Mouse (Mus musculus) megakaryocyte, embryonic 14.5 days (primary cell): ENCODE results near the gene Ccdc130. TPM values are rescaled to one million over a fixed set of nuclear protein-coding genes. Genes with fewer than 3 reads are reported as not detected.

Experiments
- H3K27me3 ChIP-seq: replicated peaks from 2 replicates; pipeline ENCODE3; 2012; ENCODE audit warnings: inconsistent platforms
- H3K36me3 ChIP-seq: replicated peaks from 2 replicates; pipeline ENCODE3; 2012; ENCODE audit warnings: low read length, inconsistent platforms, mixed read lengths
- H3K4me1 ChIP-seq: 2 replicates; pipeline ENCODE4 v1.6.1; 2012; ENCODE audit warnings: inconsistent platforms
- H3K4me3 ChIP-seq: replicated peaks from 2 replicates; pipeline ENCODE3; 2012; ENCODE audit warnings: moderate library complexity, mild to moderate bottlenecking, inconsistent platforms
- H3K9me3 ChIP-seq: 2 replicates; pipeline ENCODE4 v1.6.1; 2012; ENCODE audit warnings: inconsistent platforms
- FLI1 ChIP-seq: IDR thresholded peaks from 2 replicates; pipeline ENCODE4 v1.6.1; 2012; ENCODE audit warnings: low read length, inconsistent platforms, mixed read lengths
- GATA1 ChIP-seq: IDR thresholded peaks from 3 replicates; pipeline ENCODE4 v1.6.1; 2012; ENCODE audit warnings: mixed read lengths, low read length, inconsistent platforms, borderline replicate concordance
- polyA plus RNA-seq: library from polyadenylated mRNA; stranded (reverse); fragments of >175 nt; gene quantifications from 2 replicates; pipeline ENCODE4 v1.2.3, GENCODE M21; 2012; ENCODE audit warnings: low replicate concordance; ENCODE audit not compliant: insufficient read depth

Ccdc130 gene
- polyA plus RNA-seq, 1 experiment = 20.9 TPM

DNA sequence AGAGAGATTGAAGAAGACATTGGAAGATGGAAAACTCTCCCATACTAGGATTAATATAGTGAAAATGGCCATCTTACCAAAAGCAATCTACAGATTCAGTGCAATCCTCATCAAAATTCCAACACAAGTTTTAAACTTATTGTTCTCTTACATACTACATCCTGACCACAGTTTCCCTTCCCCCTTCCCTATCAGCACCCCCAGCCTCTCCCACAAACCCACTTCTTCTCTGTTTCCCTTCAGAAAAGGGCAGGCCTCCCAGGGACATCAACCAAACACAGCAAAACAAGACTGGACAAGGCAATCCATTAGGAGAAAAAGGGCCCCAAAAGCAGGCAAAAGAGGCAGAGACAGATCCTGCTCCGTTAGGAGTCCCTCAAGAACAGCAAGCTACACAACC, 6.3 kb upstream of the Ccdc130 start:
- Histone ChIP-seq H3K4me3 (peak overlapping the region; percentile 68), H3K4me1 (peaks cover 71% of the 10 kb centered on the region), H3K36me3 (peaks cover 9% of the 10 kb centered on the region), H3K9me3 (no peaks in the 10 kb centered on the region), H3K27me3 (no peaks in the 10 kb centered on the region)
- TF ChIP-seq FLI1 (no peak), GATA1 (peak; percentile 51; the same call in 1 of the 3 replicates)

GRCm38 (mm10) chr8:84273968-84274367, 3.8 kb upstream of the Ccdc130 start:
- H3K4me1 ChIP-seq = peaks cover 79% of the 10 kb centered on the region
- no peak overlapping the region for H3K4me3 ChIP-seq
- peaks cover 13% of the 10 kb centered on the region for H3K36me3 ChIP-seq
- no peaks in the 10 kb centered on the region for H3K27me3 ChIP-seq
- TF ChIP-seq FLI1 (no peak), GATA1 (no peak)
- no peaks in the 10 kb centered on the region for H3K9me3 ChIP-seq

- no peaks in the 10 kb centered on the region for H3K27me3 ChIP-seq
- H3K4me1 ChIP-seq = peaks cover 86% of the 10 kb centered on the region
- H3K9me3 ChIP-seq = no peaks in the 10 kb centered on the region
- peaks cover 29% of the 10 kb centered on the region for H3K36me3 ChIP-seq
- H3K4me3 ChIP-seq = peak overlapping the region; percentile 54
- TF ChIP-seq GATA1 (no peak), FLI1 (no peak)
Measured at GRCm38 (mm10) chr8:84272302-84272701, 2.1 kb upstream of the Ccdc130 start.

- no peak for TF ChIP-seq FLI1
- no peak for TF ChIP-seq GATA1
- H3K4me1 ChIP-seq = peaks cover 67% of the 10 kb centered on the region
- H3K4me3 ChIP-seq = no peak overlapping the region
- peaks cover 86% of the 10 kb centered on the region for H3K36me3 ChIP-seq
- H3K9me3 ChIP-seq = no peaks in the 10 kb centered on the region
- no peaks in the 10 kb centered on the region for H3K27me3 ChIP-seq
Measured at GRCm38 (mm10) chr8:84261098-84261497, 9.1 kb downstream of the Ccdc130 start.

DNA sequence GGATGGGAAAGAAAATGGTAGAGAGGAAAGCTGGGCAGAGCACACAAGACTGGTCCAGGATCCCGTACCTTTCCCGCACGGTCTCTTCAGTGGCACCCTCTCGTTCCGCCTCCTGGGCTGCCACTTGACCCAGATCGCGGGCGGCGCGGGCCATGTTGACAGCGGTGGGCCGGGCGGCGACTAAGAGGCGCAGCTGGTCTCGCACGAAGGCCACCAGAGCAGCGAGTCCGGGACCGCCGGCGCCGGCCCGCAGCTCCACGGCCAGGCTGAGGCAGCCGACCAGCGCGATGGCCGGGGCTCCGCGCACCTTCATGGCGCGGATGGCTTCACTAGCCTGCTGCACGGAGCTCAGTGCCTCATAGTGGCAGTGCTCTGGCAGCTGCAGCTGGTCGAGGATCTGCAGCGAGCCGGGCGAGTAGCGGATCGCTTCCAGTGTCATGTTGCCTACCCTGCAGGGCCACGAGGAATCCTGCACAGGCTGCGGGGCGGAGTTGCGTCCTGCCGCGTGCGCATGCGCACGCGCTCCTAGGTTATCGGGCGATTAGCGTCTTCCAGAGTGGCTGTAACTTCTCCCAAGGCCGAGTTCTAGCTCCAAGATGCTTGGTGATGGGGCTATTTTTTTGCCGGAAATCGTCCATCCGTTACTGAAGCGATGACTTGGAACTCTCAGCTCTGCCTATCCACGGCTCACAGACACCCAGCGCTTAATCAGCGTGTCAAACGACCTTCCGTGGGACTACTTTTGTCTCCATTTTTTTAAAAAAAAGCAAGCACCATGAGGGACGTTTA, 13.2 kb downstream of the Ccdc130 start, which contains the start of gene Mri1:
TSS of gene Mri1 (minus strand) at position 505 of the 789 bp plus-strand sequence.
- H3K9me3 ChIP-seq = no peaks in the 10 kb centered on the region
- H3K36me3 ChIP-seq = peaks cover 82% of the 10 kb centered on the region
- H3K27me3 ChIP-seq = no peaks in the 10 kb centered on the region
- peak within 1 kb of the TSS; percentile 96 for H3K4me3 ChIP-seq
- no peak for TF ChIP-seq GATA1
- no peak for TF ChIP-seq FLI1
- peaks cover 81% of the 10 kb centered on the region for H3K4me1 ChIP-seq

GRCm38 (mm10) chr8:84256458-84256821, 13.7 kb downstream of the Ccdc130 start:
- peak overlapping the region; percentile 96 for H3K4me3 ChIP-seq
- H3K9me3 ChIP-seq = no peaks in the 10 kb centered on the region
- TF ChIP-seq GATA1 = no peak
- H3K4me1 ChIP-seq = peaks cover 82% of the 10 kb centered on the region
- H3K36me3 ChIP-seq = peaks cover 82% of the 10 kb centered on the region
- H3K27me3 ChIP-seq = no peaks in the 10 kb centered on the region

DNA sequence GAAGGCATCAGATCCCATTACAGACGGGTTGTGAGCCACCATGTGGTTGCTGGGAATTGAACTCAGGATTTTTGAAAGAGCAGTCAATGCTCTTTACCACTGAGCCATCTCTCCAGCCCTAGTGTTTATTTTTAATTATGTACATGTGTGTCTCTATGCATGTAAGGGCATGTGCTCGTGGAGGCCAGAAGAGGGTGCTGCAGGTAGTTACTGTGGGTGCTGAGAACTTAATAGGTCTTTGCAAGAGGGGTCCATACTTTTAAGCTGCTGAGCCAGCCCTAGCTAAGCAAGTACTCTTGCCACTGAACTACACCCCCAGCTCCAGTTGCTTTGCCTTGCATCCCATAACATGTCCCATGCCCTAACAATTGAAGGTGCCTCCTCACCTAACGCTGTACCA, 14.3 kb downstream of the Ccdc130 start:
- Histone ChIP-seq H3K4me3 (peak overlapping the region; percentile 96), H3K9me3 (no peaks in the 10 kb centered on the region), H3K4me1 (peaks cover 80% of the 10 kb centered on the region), H3K36me3 (peaks cover 82% of the 10 kb centered on the region), H3K27me3 (no peaks in the 10 kb centered on the region)
- TF ChIP-seq GATA1 (no peak), FLI1 (no peak)

- no peaks in the 10 kb centered on the region for H3K9me3 ChIP-seq
- H3K4me1 ChIP-seq = peaks cover 45% of the 10 kb centered on the region
- no peaks in the 10 kb centered on the region for H3K27me3 ChIP-seq
- H3K36me3 ChIP-seq = peaks cover 80% of the 10 kb centered on the region
- H3K4me3 ChIP-seq = peak within 1 kb of the TSS; percentile 96
- TF ChIP-seq FLI1 = no peak
- no peak for TF ChIP-seq GATA1
Measured at GRCm38 (mm10) chr8:84249257-84250170, 20.7 kb downstream of the Ccdc130 start, which contains the start of gene D8Ertd738e. TSS of gene D8Ertd738e (minus strand) at chr8:84249719.

DNA sequence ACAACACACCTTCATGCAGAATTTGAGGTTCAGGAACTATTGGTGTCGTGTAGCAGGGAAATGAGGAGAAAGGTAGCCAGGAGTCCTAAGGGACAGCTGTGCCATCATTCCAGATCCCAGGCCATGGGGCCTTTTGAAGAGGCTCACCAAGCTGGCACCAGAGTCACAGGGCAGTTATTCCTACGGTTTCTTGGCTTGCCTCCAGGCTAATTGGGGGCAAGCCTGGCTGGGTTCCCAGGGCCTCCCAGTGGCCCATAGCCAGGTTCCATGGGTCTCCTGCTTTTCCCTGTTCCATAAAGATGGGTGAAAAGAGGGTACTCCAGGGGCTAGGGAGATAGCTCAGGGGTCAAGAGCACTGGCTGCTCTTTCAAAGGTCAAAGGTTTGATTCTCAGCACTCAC, 28.4 kb downstream of the Ccdc130 start:
- H3K4me1 ChIP-seq = peaks cover 37% of the 10 kb centered on the region
- H3K4me3 ChIP-seq = no peak overlapping the region
- peaks cover 32% of the 10 kb centered on the region for H3K36me3 ChIP-seq
- H3K27me3 ChIP-seq = no peaks in the 10 kb centered on the region
- no peaks in the 10 kb centered on the region for H3K9me3 ChIP-seq
- TF ChIP-seq GATA1 (no peak), FLI1 (no peak)

DNA sequence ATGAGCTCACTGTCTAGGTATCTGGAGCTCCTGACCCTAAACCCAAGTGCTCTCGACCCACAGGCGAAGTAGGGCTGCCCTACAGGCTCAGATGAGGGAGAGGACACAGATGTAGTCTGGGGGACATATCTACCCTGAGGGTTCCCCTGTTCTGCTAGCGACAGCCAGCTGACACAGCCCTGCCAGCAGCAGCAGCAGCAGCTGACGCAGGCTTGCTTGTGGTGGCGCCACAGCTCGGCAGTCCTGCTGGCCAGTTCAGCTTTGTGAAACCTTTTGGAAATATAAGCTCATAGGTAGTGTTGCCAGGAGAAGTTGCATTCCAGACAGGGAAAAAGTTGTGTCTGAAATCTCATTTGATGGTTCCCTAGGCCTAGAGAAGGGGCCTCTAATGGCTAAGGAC, 29.0 kb downstream of the Ccdc130 start:
- H3K4me3 ChIP-seq = peak overlapping the region; percentile 38
- H3K9me3 ChIP-seq = no peaks in the 10 kb centered on the region
- no peaks in the 10 kb centered on the region for H3K27me3 ChIP-seq
- peaks cover 26% of the 10 kb centered on the region for H3K36me3 ChIP-seq
- H3K4me1 ChIP-seq = peaks cover 38% of the 10 kb centered on the region
- TF ChIP-seq GATA1 (no peak), FLI1 (no peak)
